Mouse (Mus musculus): ENCODE measurements around the gene Nhsl1. TPM values are rescaled to one million over a fixed set of nuclear protein-coding genes. Genes with fewer than 3 reads are reported as not detected.

Gene Nhsl1
- polyA plus RNA-seq, 2 experiments = 0.50 to 0.64 TPM

DNA sequence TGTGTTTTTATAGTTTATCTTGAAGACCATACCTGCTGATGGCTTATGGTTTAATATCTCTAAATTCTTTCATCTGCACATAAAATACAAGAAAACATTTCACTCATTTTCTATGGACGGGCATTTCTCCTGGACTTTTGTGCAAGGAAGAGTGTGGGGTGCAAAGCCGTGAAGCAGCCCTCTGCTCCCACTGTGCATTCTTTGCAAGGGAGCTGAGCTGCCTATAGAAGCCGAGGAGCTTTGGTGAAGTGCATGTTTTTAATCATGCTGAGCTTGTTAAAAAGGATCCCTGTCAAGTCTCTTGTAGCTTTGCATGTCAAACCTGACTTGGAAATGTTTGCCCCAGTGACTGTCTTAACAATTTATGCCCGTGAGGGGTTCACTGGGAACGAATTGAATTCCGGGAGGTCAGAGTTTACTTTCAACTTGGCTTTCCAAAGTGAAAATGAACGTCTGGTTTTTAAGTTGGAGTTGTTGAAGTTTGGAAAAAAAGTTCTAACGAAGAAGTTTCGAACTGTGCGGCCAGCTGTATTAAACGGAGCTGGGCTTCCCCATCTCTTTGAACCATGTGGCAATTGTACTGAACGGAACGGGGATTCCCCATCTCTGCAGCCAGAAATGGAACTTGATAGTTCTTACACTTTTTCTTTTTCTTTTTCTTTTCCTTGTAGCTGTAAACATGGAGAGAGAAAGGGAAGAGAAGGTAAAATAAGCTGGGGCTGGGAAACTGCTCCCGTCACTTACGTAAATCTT, 22.8 kb downstream of the Nhsl1 start:
- no peak overlapping the region for H3K4me2 ChIP-seq (ENCODE audit: low read depth)
- TF ChIP-seq EP300 (IDR thresholded peaks at IDR 0.05; ENCODE audit: low read depth) (no peak), CTCF (IDR thresholded peaks at IDR 0.05; ENCODE audit: low read depth) (no peak)
- no peak overlapping the region for H3K9ac ChIP-seq (replicated peaks)
- no peak overlapping the region for H3K4me3 ChIP-seq (ENCODE audit: insufficient read depth in 1 of 2, low read depth in 2 of 2, low read length in 2 of 2)
- H3K9me3 ChIP-seq (ENCODE audit: control insufficient read depth, low read length) = no peaks in the 10 kb centered on the region
- H3K36me3 ChIP-seq (replicated peaks; ENCODE audit: control insufficient read depth, insufficient read depth, low read depth) = no peaks in the 10 kb centered on the region
- DNase-seq (ENCODE audit: low read depth in 3 of 3, low spot score in 3 of 3) (no peak), ATAC-seq (ENCODE audit: insufficient read depth) (no peak)
- H3K4me1 ChIP-seq (replicated peaks; ENCODE audit: control insufficient read depth in 2 of 2, insufficient read depth in 2 of 2, low read length in 1 of 2) = no peaks in the 10 kb centered on the region
- no peak overlapping the region for H3K27ac ChIP-seq
- WGBS (ENCODE audit: insufficient replicate concordance) = 67% methylated on average over 15 of the region's 15 CpGs
- no peaks in the 10 kb centered on the region for H3K27me3 ChIP-seq (ENCODE audit: control insufficient read depth, insufficient read depth, low read length)

DNA sequence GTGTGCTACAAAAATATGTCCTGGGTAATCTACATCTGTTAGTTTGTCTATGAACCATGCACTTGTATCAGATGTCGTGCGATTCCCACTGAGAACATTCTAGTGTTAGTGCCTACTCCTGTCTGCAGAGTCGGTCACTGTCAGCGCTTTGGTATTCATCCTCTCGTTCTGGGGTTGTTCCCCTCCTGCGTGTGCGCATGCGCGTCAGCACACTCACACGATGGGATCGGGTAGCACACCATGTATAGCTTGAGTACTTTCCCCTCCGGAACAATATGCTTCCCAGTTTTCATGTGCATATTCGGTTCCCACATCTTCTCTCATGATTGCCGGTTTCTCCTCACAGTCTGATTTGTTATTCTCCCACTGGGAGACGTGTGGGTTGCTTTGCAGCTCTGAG, 28.4 kb downstream of the Nhsl1 start:
- ATAC-seq (ENCODE audit: insufficient read depth) = no peak
- H3K9me3 ChIP-seq (ENCODE audit: control insufficient read depth, low read length) = no peaks in the 10 kb centered on the region
- no peaks in the 10 kb centered on the region for H3K36me3 ChIP-seq (replicated peaks; ENCODE audit: control insufficient read depth, insufficient read depth, low read depth)
- no peaks in the 10 kb centered on the region for H3K27me3 ChIP-seq (ENCODE audit: control insufficient read depth, insufficient read depth, low read length)
- TF ChIP-seq EP300 (IDR thresholded peaks at IDR 0.05; ENCODE audit: low read depth) = no peak
- no peak overlapping the region for H3K9ac ChIP-seq (replicated peaks)
- no peak for DNase-seq (ENCODE audit: low read depth in 3 of 3, low spot score in 3 of 3)
- H3K4me3 ChIP-seq (ENCODE audit: insufficient read depth in 1 of 2, low read depth in 2 of 2, low read length in 2 of 2) = no peak overlapping the region
- H3K4me1 ChIP-seq (replicated peaks; ENCODE audit: control insufficient read depth in 2 of 2, insufficient read depth in 2 of 2, low read length in 1 of 2) = no peaks in the 10 kb centered on the region
- 76% methylated on average over 15 of the region's 15 CpGs for WGBS (ENCODE audit: insufficient replicate concordance)
- H3K4me2 ChIP-seq (ENCODE audit: low read depth) = no peak overlapping the region
- no peak overlapping the region for H3K27ac ChIP-seq

DNA sequence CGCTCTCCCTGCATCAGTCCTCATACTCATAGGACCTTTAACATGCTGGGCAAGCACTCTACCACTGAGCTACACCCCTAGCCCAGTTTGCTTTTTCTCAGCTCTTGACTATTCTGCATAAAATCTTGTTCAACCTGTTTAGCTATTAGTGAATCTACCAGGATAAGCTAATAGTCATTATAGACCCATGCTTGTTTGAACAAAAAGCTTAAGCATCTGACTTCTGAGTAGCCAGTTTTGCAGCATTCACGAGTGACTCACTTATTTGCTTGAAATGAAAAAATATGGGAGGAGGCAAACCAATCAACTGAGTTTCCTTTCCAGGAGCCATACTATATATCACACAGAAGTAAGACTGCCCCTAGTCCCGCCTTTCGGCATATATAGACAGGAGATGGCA, 32.0 kb downstream of the Nhsl1 start:
- DNase-seq (ENCODE audit: low read depth in 3 of 3, low spot score in 3 of 3) (no peak), ATAC-seq (ENCODE audit: insufficient read depth) (no peak)
- no peak overlapping the region for H3K27ac ChIP-seq
- H3K4me3 ChIP-seq (ENCODE audit: insufficient read depth in 1 of 2, low read depth in 2 of 2, low read length in 2 of 2) = no peak overlapping the region
- 60% methylated on average over 4 of the region's 4 CpGs for WGBS (ENCODE audit: insufficient replicate concordance)
- TF ChIP-seq EP300 (IDR thresholded peaks at IDR 0.05; ENCODE audit: low read depth) (no peak), CTCF (IDR thresholded peaks at IDR 0.05; ENCODE audit: low read depth) (no peak)
- H3K4me1 ChIP-seq (replicated peaks; ENCODE audit: control insufficient read depth in 2 of 2, insufficient read depth in 2 of 2, low read length in 1 of 2) = no peaks in the 10 kb centered on the region
- H3K9me3 ChIP-seq (ENCODE audit: control insufficient read depth, low read length) = no peaks in the 10 kb centered on the region
- no peak overlapping the region for H3K4me2 ChIP-seq (ENCODE audit: low read depth)
- H3K9ac ChIP-seq (replicated peaks) = no peak overlapping the region
- no peaks in the 10 kb centered on the region for H3K36me3 ChIP-seq (replicated peaks; ENCODE audit: control insufficient read depth, insufficient read depth, low read depth)
- no peaks in the 10 kb centered on the region for H3K27me3 ChIP-seq (ENCODE audit: control insufficient read depth, insufficient read depth, low read length)

DNA sequence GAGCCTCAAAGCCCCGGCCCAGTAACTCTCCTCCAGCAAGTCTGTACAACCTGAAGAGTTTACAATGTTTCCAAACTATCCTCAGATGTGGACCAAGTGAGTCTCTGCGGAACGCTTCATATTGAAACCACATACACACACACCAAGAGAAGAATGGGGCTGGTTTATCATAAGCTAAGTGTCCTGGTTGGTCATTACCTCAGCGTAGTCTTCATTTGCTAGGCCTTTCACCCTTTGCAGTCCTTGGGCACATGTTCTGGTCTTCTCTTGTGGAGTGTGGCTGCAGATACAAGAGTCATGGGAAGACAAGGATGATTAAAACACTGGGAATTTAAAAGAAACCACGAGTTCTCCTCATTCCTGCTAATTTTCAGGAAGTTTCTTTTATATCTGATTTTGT, 34.2 kb downstream of the Nhsl1 start:
- H3K4me3 ChIP-seq (ENCODE audit: insufficient read depth in 1 of 2, low read depth in 2 of 2, low read length in 2 of 2) = no peak overlapping the region
- H3K36me3 ChIP-seq (replicated peaks; ENCODE audit: control insufficient read depth, insufficient read depth, low read depth) = no peaks in the 10 kb centered on the region
- ATAC-seq (ENCODE audit: insufficient read depth) = no peak
- H3K27ac ChIP-seq = no peak overlapping the region
- H3K4me2 ChIP-seq (ENCODE audit: low read depth) = no peak overlapping the region
- no peak for TF ChIP-seq EP300 (IDR thresholded peaks at IDR 0.05; ENCODE audit: low read depth)
- TF ChIP-seq CTCF (IDR thresholded peaks at IDR 0.05; ENCODE audit: low read depth) = no peak
- 63% methylated on average over 5 of the region's 5 CpGs for WGBS (ENCODE audit: insufficient replicate concordance)
- H3K4me1 ChIP-seq (replicated peaks; ENCODE audit: control insufficient read depth in 2 of 2, insufficient read depth in 2 of 2, low read length in 1 of 2) = no peaks in the 10 kb centered on the region
- no peak for DNase-seq (ENCODE audit: low read depth in 3 of 3, low spot score in 3 of 3)
- H3K27me3 ChIP-seq (ENCODE audit: control insufficient read depth, insufficient read depth, low read length) = no peaks in the 10 kb centered on the region
- H3K9ac ChIP-seq (replicated peaks) = no peak overlapping the region
- H3K9me3 ChIP-seq (ENCODE audit: control insufficient read depth, low read length) = no peaks in the 10 kb centered on the region

DNA sequence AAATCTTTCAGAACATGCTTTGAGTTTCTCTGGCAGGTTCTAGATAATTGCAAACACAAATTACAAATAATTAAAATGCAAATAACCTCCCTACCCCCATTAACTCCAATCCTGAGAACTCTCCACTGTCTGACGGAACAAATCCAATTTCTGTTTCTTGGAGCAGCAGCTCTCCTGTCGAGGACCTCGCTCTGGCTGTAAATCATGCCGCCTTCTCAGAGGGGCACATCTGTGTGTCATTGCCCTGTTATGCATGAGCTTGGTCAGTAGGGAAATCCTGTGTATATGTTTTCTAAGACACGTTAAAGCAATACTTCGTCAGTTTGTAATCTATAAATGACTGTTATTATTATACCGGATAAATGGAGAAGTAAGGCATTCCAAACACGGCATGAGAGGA, 35.3 kb downstream of the Nhsl1 start:
- DNase-seq (ENCODE audit: low read depth in 3 of 3, low spot score in 3 of 3) (no peak), ATAC-seq (ENCODE audit: insufficient read depth) (no peak)
- H3K4me3 ChIP-seq (ENCODE audit: insufficient read depth in 1 of 2, low read depth in 2 of 2, low read length in 2 of 2) = no peak overlapping the region
- no peaks in the 10 kb centered on the region for H3K27me3 ChIP-seq (ENCODE audit: control insufficient read depth, insufficient read depth, low read length)
- no peaks in the 10 kb centered on the region for H3K36me3 ChIP-seq (replicated peaks; ENCODE audit: control insufficient read depth, insufficient read depth, low read depth)
- 68% methylated on average over 8 of the region's 8 CpGs for WGBS (ENCODE audit: insufficient replicate concordance)
- H3K4me1 ChIP-seq (replicated peaks; ENCODE audit: control insufficient read depth in 2 of 2, insufficient read depth in 2 of 2, low read length in 1 of 2) = no peaks in the 10 kb centered on the region
- TF ChIP-seq CTCF (IDR thresholded peaks at IDR 0.05; ENCODE audit: low read depth) (no peak), EP300 (IDR thresholded peaks at IDR 0.05; ENCODE audit: low read depth) (no peak)
- H3K4me2 ChIP-seq (ENCODE audit: low read depth) = no peak overlapping the region
- no peaks in the 10 kb centered on the region for H3K9me3 ChIP-seq (ENCODE audit: control insufficient read depth, low read length)
- no peak overlapping the region for H3K27ac ChIP-seq
- H3K9ac ChIP-seq (replicated peaks) = no peak overlapping the region

All from liver, embryonic 14.5 days (tissue).